Mouse (Mus musculus) embryonic facial prominence, embryonic 13.5 days (tissue): Measurements from ENCODE around the gene Cirbp. TPM values are rescaled to one million over a fixed set of nuclear protein-coding genes. Genes with fewer than 3 reads are reported as not detected.

Experiments used
- ATAC-seq: fragments of 200-750 bp; cut with Nextera tagmentation; 2 replicates; pipeline ENCODE4 v1.8.0; 2017; ENCODE audit warnings: low read depth; ENCODE audit not compliant: insufficient number of reproducible peaks, insufficient read depth, low FRiP score, low TSS enrichment
- H3K27ac ChIP-seq: fragments of 300-500 bp; sonication (generic); 2 replicates; pipeline ENCODE4 v1.5.1; 2015; ENCODE audit warnings: moderate library complexity, mild to moderate bottlenecking, inconsistent platforms
- H3K27me3 ChIP-seq: fragments of 300-500 bp; sonication (generic); 2 replicates; pipeline ENCODE4 v1.6.1; 2015; ENCODE audit warnings: mild to moderate bottlenecking, inconsistent platforms
- H3K36me3 ChIP-seq: fragments of 300-500 bp; sonication (generic); 2 replicates; pipeline ENCODE4 v1.6.1; 2015; ENCODE audit warnings: mild to moderate bottlenecking, inconsistent platforms
- H3K4me1 ChIP-seq: fragments of 300-500 bp; sonication (generic); 2 replicates; pipeline ENCODE4 v1.6.1; 2015; ENCODE audit warnings: inconsistent platforms
- H3K4me2 ChIP-seq: fragments of 300-500 bp; sonication (generic); 2 replicates; pipeline ENCODE4 v1.6.1; 2015; ENCODE audit warnings: moderate library complexity, mild to moderate bottlenecking, inconsistent platforms
- H3K4me3 ChIP-seq: fragments of 300-500 bp; sonication (generic); 2 replicates; pipeline ENCODE4 v1.5.1; 2015; ENCODE audit warnings: mild to moderate bottlenecking, inconsistent platforms
- H3K9ac ChIP-seq: fragments of 300-500 bp; sonication (generic); 2 replicates; pipeline ENCODE4 v1.6.1; 2015; ENCODE audit warnings: mild to moderate bottlenecking, inconsistent platforms
- H3K9me3 ChIP-seq: fragments of 300-500 bp; sonication (generic); 2 replicates; pipeline ENCODE4 v1.6.1; 2016; ENCODE audit warnings: inconsistent platforms
- WGBS: fragments of 180-500 bp; shearing (Covaris S2); methylation state at CpG from one replicate; pipeline ENCODE4 v1.1.7; 2015; ENCODE audit warnings: mixed read lengths; 5-methylcytosine and 5-hydroxymethylcytosine counted together
- polyA plus RNA-seq: library from polyadenylated mRNA; unstranded; fragments of >200 nt; fragmentation: Nextera tagmentation; extraction: Ambion mirVana; gene quantifications from 2 replicates; pipeline ENCODE4 v1.2.1, GENCODE M21; 2015

Cirbp gene
- polyA plus RNA-seq, 1 experiment from 2014 or later, result 162 TPM

GRCm38 (mm10) chr10:80154384-80154783, 11.4 kb upstream of the Cirbp start:
- H3K4me1 ChIP-seq, result peaks cover 75% of the 10 kb centered on the region
- H3K36me3 ChIP-seq, result peaks cover 71% of the 10 kb centered on the region
- WGBS, result 81% methylated on average over 7 of the region's 7 CpGs
- H3K9ac ChIP-seq, result peak overlapping the region; percentile 96; the same call in 1 of the 2 replicates
- no peak overlapping the region for H3K4me2 ChIP-seq
- no peaks in the 10 kb centered on the region for H3K27me3 ChIP-seq
- no peaks in the 10 kb centered on the region for H3K9me3 ChIP-seq
- ATAC-seq, result no peak
- H3K4me3 ChIP-seq, result 0 out of 2 replicates have a peak overlapping the region, but pooled peaks have one; percentile 0
- H3K27ac ChIP-seq, result peak overlapping the region; percentile 40; the same call in 1 of the 2 replicates

GRCm38 (mm10) chr10:80155277-80155676, 10.5 kb upstream of the Cirbp start:
- no peak for ATAC-seq
- Histone ChIP-seq H3K4me2 (0 out of 2 replicates have a peak overlapping the region, but pooled peaks have one; percentile 9), H3K27me3 (no peaks in the 10 kb centered on the region), H3K4me1 (peaks cover 80% of the 10 kb centered on the region), H3K36me3 (peaks cover 67% of the 10 kb centered on the region), H3K9ac (peak overlapping the region; percentile 32), H3K4me3 (no peak overlapping the region), H3K9me3 (no peaks in the 10 kb centered on the region), H3K27ac (peak overlapping the region; percentile 40; the same call in 1 of the 2 replicates)
- WGBS, result 27% methylated on average over 1 of the region's 1 CpGs

- no peak overlapping the region for H3K4me3 ChIP-seq
- 79% methylated on average over 29 of the region's 29 CpGs for WGBS
- H3K36me3 ChIP-seq, result peaks cover 65% of the 10 kb centered on the region
- H3K9ac ChIP-seq, result peak overlapping the region; percentile 37; the same call in 1 of the 2 replicates
- no peak overlapping the region for H3K4me2 ChIP-seq
- H3K4me1 ChIP-seq, result peaks cover 89% of the 10 kb centered on the region
- no peak for ATAC-seq
- no peaks in the 10 kb centered on the region for H3K9me3 ChIP-seq
- no peaks in the 10 kb centered on the region for H3K27me3 ChIP-seq
- H3K27ac ChIP-seq, result peak overlapping the region; percentile 35
These were observed 9.6 kb upstream of the Cirbp start for GRCm38 (mm10) chr10:80156002-80156751.

- Histone ChIP-seq H3K9me3 (no peaks in the 10 kb centered on the region), H3K27me3 (no peaks in the 10 kb centered on the region), H3K4me3 (no peak overlapping the region), H3K27ac (peak overlapping the region; percentile 35), H3K4me1 (peaks cover 93% of the 10 kb centered on the region), H3K4me2 (peak overlapping the region; percentile 16; the same call in 1 of the 2 replicates), H3K36me3 (peaks cover 60% of the 10 kb centered on the region), H3K9ac (0 out of 2 replicates have a peak overlapping the region, but pooled peaks have one; percentile 51)
- ATAC-seq, result no peak
- 53% methylated on average over 7 of the region's 7 CpGs for WGBS
These were observed 9.1 kb upstream of the Cirbp start for GRCm38 (mm10) chr10:80156752-80157053.

GRCm38 (mm10) chr10:80157141-80157929, 8.4 kb upstream of the Cirbp start:
- 59% methylated on average over 15 of the region's 15 CpGs for WGBS
- peaks cover 93% of the 10 kb centered on the region for H3K4me1 ChIP-seq
- H3K4me3 ChIP-seq, result no peak overlapping the region
- H3K9me3 ChIP-seq, result no peaks in the 10 kb centered on the region
- peak overlapping the region; percentile 51; the same call in 1 of the 2 replicates for H3K9ac ChIP-seq
- peak overlapping the region; percentile 16; the same call in 1 of the 2 replicates for H3K4me2 ChIP-seq
- H3K36me3 ChIP-seq, result peaks cover 53% of the 10 kb centered on the region
- H3K27me3 ChIP-seq, result no peaks in the 10 kb centered on the region
- no peak for ATAC-seq
- H3K27ac ChIP-seq, result peak overlapping the region; percentile 35

- Histone ChIP-seq H3K4me3 (peak overlapping the region; percentile 47; the same call in 1 of the 2 replicates), H3K4me1 (peaks cover 91% of the 10 kb centered on the region), H3K36me3 (peaks cover 42% of the 10 kb centered on the region), H3K27me3 (no peaks in the 10 kb centered on the region), H3K9me3 (no peaks in the 10 kb centered on the region), H3K4me2 (peak overlapping the region; percentile 76), H3K9ac (peak overlapping the region; percentile 22; the same call in 1 of the 2 replicates), H3K27ac (peak overlapping the region; percentile 95)
- 12% methylated on average over 18 of the region's 18 CpGs for WGBS
- ATAC-seq, result no peak
These were observed 7.3 kb upstream of the Cirbp start for GRCm38 (mm10) chr10:80158307-80158986.

GRCm38 (mm10) chr10:80159021-80159560, 6.7 kb upstream of the Cirbp start:
- peak overlapping the region; percentile 47 for H3K4me3 ChIP-seq
- no peaks in the 10 kb centered on the region for H3K9me3 ChIP-seq
- 7% methylated on average over 12 of the region's 12 CpGs for WGBS
- ATAC-seq, result no peak; the same call in 1 of the 2 replicates
- H3K27me3 ChIP-seq, result no peaks in the 10 kb centered on the region
- H3K27ac ChIP-seq, result peak overlapping the region; percentile 95
- H3K4me2 ChIP-seq, result peak overlapping the region; percentile 76
- H3K36me3 ChIP-seq, result peaks cover 36% of the 10 kb centered on the region
- peaks cover 90% of the 10 kb centered on the region for H3K4me1 ChIP-seq
- H3K9ac ChIP-seq, result peak overlapping the region; percentile 58; the same call in 1 of the 2 replicates

- H3K4me1 ChIP-seq, result peaks cover 90% of the 10 kb centered on the region
- H3K4me2 ChIP-seq, result peak overlapping the region; percentile 76
- WGBS, result under 1% methylated on average over 55 of the region's 55 CpGs
These were observed 6.0 kb upstream of the Cirbp start for GRCm38 (mm10) chr10:80159561-80160454.

GRCm38 (mm10) chr10:80160455-80161371, 5.1 kb upstream of the Cirbp start:
- peak overlapping the region; percentile 95 for H3K27ac ChIP-seq
- ATAC-seq, result no peak
- peak overlapping the region; percentile 76 for H3K4me2 ChIP-seq
- H3K9ac ChIP-seq, result peak overlapping the region; percentile 59
- H3K4me3 ChIP-seq, result peak overlapping the region; percentile 47
- H3K9me3 ChIP-seq, result no peaks in the 10 kb centered on the region
- peaks cover 20% of the 10 kb centered on the region for H3K36me3 ChIP-seq
- H3K4me1 ChIP-seq, result peaks cover 90% of the 10 kb centered on the region
- H3K27me3 ChIP-seq, result no peaks in the 10 kb centered on the region
- under 1% methylated on average over 33 of the region's 33 CpGs for WGBS

More at GRCm38 (mm10) chr10:80159561-80160454, 6.0 kb upstream of the Cirbp start:
- ATAC-seq, result peak; percentile 72
- Histone ChIP-seq H3K36me3 (peaks cover 29% of the 10 kb centered on the region), H3K9ac (peak overlapping the region; percentile 59), H3K27ac (peak overlapping the region; percentile 95), H3K9me3 (no peaks in the 10 kb centered on the region), H3K27me3 (no peaks in the 10 kb centered on the region), H3K4me3 (peak overlapping the region; percentile 47)
